Mouse (Mus musculus) ES-E14 (cell line): ENCODE data around the gene BC003965. TPM values are rescaled to one million over a fixed set of nuclear protein-coding genes. Genes with fewer than 3 reads are reported as not detected.
"Not testable (repeated sequence)": the region's sequence is repeated elsewhere in the genome, so short reads cannot be mapped to it uniquely, and the experiment has no call there.

Experiments
- DNase-seq: peaks from one replicate; pipeline ENCODE4 v3.0.0-alpha.2; 2013; ENCODE audit warnings: low read depth, low spot score
- H3K27ac ChIP-seq: 2 replicates; pipeline ENCODE4 v1.5.1; 2012; ENCODE audit warnings: low read depth, mild to moderate bottlenecking, low read length, moderate library complexity, mixed read lengths; ENCODE audit not compliant: poor library complexity, insufficient read depth, severe bottlenecking
- H3K36me3 ChIP-seq: 2 replicates; pipeline ENCODE4 v1.6.1; 2012; ENCODE audit warnings: mild to moderate bottlenecking, low read length, moderate library complexity, mixed read lengths; ENCODE audit not compliant: control insufficient read depth, poor library complexity, insufficient read depth, severe bottlenecking
- H3K4me1 ChIP-seq, 2 experiments: fragments of 150-350 bp in 1 of 2; sonication (generic) in 1 of 2; 2 replicates each; pipeline ENCODE4 v1.6.1; 2012; ENCODE audit warnings: low read length in 2 of 2, mild to moderate bottlenecking in 1 of 2, mixed read lengths in 1 of 2; ENCODE audit not compliant: control insufficient read depth in 2 of 2, insufficient read depth in 2 of 2, poor library complexity in 1 of 2
- H3K4me3 ChIP-seq, 2 experiments: fragments of 150-350 bp in 1 of 2; sonication (generic) in 1 of 2; 2 replicates each; pipeline ENCODE4 v1.5.1; 2012; ENCODE audit warnings: low read length in 2 of 2, low read depth in 1 of 2, mild to moderate bottlenecking in 1 of 2, mixed read lengths in 1 of 2; ENCODE audit not compliant: insufficient read depth in 1 of 2, poor library complexity in 1 of 2, severe bottlenecking in 1 of 2
- H3K9ac ChIP-seq: 2 replicates; pipeline ENCODE4 v1.6.1; 2012; ENCODE audit warnings: low read depth, mild to moderate bottlenecking, low read length, mixed read lengths; ENCODE audit not compliant: poor library complexity, insufficient read depth, severe bottlenecking
- H3K9me3 ChIP-seq: fragments of 150-350 bp; sonication (generic); 2 replicates; pipeline ENCODE4 v1.6.1; 2012; ENCODE audit warnings: low read depth, mild to moderate bottlenecking, low read length; ENCODE audit not compliant: control insufficient read depth, insufficient read depth
- CHD2 ChIP-seq: IDR thresholded peaks from 2 replicates; pipeline ENCODE4 v1.6.1; 2014; ENCODE audit warnings: mild to moderate bottlenecking, low read depth, low read length, inconsistent platforms
- HCFC1 ChIP-seq: IDR thresholded peaks from 2 replicates; pipeline ENCODE4 v1.6.1; 2012; ENCODE audit warnings: low read length, inconsistent platforms, borderline replicate concordance; ENCODE audit not compliant: insufficient read depth
- MAFK ChIP-seq: IDR thresholded peaks from 2 replicates; pipeline ENCODE4 v1.6.1; 2014; ENCODE audit warnings: mild to moderate bottlenecking, low read depth, low read length, inconsistent platforms; ENCODE audit not compliant: insufficient read depth
- ZC3H11A ChIP-seq: IDR thresholded peaks from 2 replicates; pipeline ENCODE4 v1.6.1; 2012; ENCODE audit warnings: low read depth, mild to moderate bottlenecking, inconsistent platforms, low read length, borderline replicate concordance
- ZNF384 ChIP-seq: IDR thresholded peaks from 2 replicates; pipeline ENCODE4 v1.6.1; 2012; ENCODE audit warnings: low read depth, low read length, inconsistent platforms
- in situ Hi-C, 2 experiments: fragments of 600-800 bp; cut with MboI; formaldehyde crosslinking; loops; one replicate each; pipeline ENCODE4 v1.15.1; 2025; ENCODE audit warnings: low sequenced_read_pairs in 2 of 2, inconsistent platforms in 1 of 2; ENCODE audit not compliant: unreplicated experiment in 2 of 2
- total RNA-seq: library from RNA; depleted of rRNA; stranded (reverse); fragments of 300-350 nt; gene quantifications from 2 replicates; pipeline ENCODE4 v1.2.3, GENCODE M21; 2012

Gene BC003965
- total RNA-seq, 1 experiment = 22.8 TPM

DNA sequence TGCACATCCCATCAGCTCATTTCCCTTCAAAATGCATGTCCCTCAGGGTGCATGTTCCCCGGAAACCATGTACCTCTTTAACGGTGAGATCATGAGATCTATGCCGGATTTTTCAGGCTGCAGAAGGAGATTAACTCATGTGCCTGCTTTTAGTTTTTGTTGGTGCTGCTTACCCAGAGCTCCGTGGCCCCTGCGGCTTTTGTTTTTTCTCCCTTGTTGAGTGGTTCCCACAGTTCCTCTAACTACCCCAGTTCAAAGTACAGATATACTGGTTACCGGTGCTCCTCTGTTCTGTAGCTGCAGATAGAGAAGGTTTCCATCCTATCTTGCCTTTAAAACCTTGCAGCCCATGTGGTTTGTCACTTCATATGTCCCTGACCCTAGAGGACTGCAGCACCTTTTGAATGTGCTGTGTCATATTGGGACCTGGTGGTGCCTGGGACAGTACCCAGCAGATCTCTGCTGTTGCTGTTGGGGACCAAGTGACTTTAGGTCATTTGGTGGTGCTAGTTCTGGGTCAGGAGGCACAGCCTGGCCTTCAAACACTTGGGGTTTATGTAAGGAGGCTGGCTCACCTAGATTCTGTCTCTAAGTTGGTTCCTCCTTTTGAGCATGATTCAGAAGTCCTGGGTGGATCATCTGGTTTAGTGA lies 38.7 kb downstream of the BC003965 start:
- H3K4me3 ChIP-seq = peak overlapping the region; percentile 23 to 40
- H3K9ac ChIP-seq = peak overlapping the region; percentile 55
- peaks cover 7% of the 10 kb centered on the region; the same call in 1 of the 2 replicates for H3K36me3 ChIP-seq

DNA sequence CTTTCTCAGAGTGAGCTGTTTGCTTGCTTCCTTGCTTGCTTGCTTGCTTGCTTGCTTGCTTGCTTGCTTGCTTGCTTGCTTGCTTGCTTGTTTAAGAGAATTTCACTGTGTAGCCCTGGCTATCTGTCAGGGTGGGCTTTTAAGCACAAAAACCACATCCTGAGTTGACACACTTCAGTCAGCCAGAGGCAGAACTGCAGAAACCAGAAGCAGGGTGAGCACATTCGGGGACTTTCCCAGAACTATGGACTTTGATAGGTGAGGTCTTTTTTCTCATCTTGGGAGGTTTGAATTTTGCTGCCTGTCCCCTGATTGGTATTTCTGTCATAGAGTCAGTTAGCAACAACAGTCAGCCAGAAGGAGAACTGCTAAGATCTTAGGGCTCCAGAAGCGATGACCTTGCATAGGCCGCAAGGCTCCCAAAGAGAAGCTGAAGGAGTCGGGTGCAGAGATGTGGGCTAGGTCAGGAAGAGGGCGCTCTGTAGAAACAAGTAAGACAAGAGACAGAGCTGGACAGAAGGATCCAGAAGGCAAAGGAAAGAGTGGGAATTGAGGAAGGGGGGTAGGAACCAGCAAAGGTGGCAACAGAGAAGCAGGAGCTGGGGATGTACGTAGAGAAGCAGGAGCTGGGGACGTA lies 40.4 kb downstream of the BC003965 start:
- H3K4me1 ChIP-seq = peaks cover 2 to 8% of the 10 kb centered on the region in 2 experiments; a peak in 1 of 4 replicates
- TF ChIP-seq ZNF384 (no peak), CHD2 (no peak), MAFK (no peak), HCFC1 (no peak), ZC3H11A (no peak)
- peaks cover 11% of the 10 kb centered on the region; the same call in 1 of the 2 replicates for H3K36me3 ChIP-seq
- H3K27ac ChIP-seq = no peak overlapping the region
- H3K9ac ChIP-seq = no peak overlapping the region
- in situ Hi-C loops = no loop called here
- no peak overlapping the region for H3K4me3 ChIP-seq
- H3K9me3 ChIP-seq = no peaks in the 10 kb centered on the region
- DNase-seq = no peak

More for the DNA sequence above, 38.7 kb downstream of the BC003965 start:
- peaks cover 2 to 8% of the 10 kb centered on the region in 2 experiments; a peak in 1 of 4 replicates for H3K4me1 ChIP-seq
- in situ Hi-C loops = no loop called here
- no peak for DNase-seq
- TF ChIP-seq MAFK = no peak
- no peak for TF ChIP-seq ZNF384
- no peak for TF ChIP-seq HCFC1
- no peak for TF ChIP-seq CHD2
- TF ChIP-seq ZC3H11A = no peak
- H3K27ac ChIP-seq = no peak overlapping the region
- H3K9me3 ChIP-seq = no peaks in the 10 kb centered on the region

GRCm38 (mm10) chr17:25225659-25226058 lies 41.3 kb downstream of the BC003965 start:
- no peak overlapping the region for H3K4me3 ChIP-seq

DNA sequence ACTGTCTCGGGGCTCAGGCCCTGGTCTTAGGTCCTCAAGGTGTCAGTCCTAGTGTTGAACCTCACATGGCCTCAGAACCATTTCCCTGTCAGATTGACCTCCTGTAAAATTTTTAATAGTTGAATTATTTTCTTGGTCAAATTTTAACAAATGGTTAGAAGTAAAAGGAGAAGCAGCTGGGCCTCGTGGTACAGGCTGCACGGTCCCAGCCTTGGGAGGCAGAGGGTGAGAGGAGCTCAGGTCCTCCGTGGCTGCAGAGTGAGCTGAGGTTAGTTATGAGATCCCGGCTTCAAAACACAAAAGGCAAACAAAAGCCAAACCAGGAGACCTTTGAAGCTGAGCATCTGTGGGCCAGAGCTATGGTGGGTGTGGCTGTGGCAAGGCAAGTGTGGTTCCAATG lies 43.6 kb downstream of the BC003965 start:
- in situ Hi-C loops = no loop called here
- peaks cover 25% of the 10 kb centered on the region for H3K36me3 ChIP-seq

More at GRCm38 (mm10) chr17:25225659-25226058, 41.3 kb downstream of the BC003965 start:
- no peak overlapping the region for H3K27ac ChIP-seq
- no peaks in the 10 kb centered on the region for H3K9me3 ChIP-seq
- peaks cover 2 to 8% of the 10 kb centered on the region in 2 experiments; a peak in 1 of 4 replicates for H3K4me1 ChIP-seq
- H3K9ac ChIP-seq = no peak overlapping the region
- TF ChIP-seq CHD2 (no peak), ZC3H11A (no peak), ZNF384 (no peak), MAFK (no peak), HCFC1 (no peak)
- H3K36me3 ChIP-seq = peaks cover 16% of the 10 kb centered on the region
- DNase-seq = no peak
- in situ Hi-C loops = no loop called here

DNA sequence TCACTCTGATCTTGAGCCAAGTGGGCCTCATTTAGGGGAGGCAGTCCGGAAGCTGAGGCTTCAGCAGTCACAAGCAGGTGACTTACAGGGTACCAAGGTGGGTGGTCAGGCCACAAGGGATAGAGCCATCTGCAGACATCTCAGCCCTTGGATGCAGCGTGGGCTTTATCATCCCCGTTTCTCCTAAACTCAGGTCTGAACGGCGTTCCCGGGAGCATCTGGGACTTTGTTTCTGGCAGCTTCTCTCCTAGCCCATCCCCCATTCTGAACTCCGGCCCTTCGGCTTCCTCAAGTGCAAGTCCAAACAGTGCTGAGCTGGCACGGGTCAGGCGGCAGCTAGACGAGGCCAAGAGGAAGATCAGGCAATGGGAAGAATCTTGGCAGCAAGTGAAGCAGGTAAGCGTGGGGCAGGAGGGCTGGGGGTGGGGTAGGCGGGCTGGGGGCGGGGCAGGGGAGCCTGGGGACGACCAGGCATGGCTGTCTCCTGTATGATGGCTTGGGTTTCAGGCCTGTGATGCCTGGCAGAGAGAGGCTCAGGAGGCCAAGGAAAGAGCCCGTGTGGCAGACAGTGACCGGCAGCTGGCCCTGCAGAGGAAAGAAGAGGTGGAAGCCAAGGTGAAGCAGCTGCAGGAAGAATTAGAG lies 45.8 kb downstream of the BC003965 start:
- DNase-seq, in situ Hi-C loops: not testable (repeated sequence)
- peaks cover 29% of the 10 kb centered on the region for H3K36me3 ChIP-seq

More for the DNA sequence above, 43.6 kb downstream of the BC003965 start:
- no peaks in the 10 kb centered on the region for H3K9me3 ChIP-seq
- no peak for DNase-seq
- peaks cover 0 to 4% of the 10 kb centered on the region in 2 experiments; a peak in 1 of 4 replicates for H3K4me1 ChIP-seq
- H3K9ac ChIP-seq = no peak overlapping the region
- no peak overlapping the region for H3K27ac ChIP-seq
- no peak overlapping the region for H3K4me3 ChIP-seq
- no peak for TF ChIP-seq ZNF384
- TF ChIP-seq MAFK = no peak
- TF ChIP-seq ZC3H11A = no peak
- TF ChIP-seq HCFC1 = no peak
- no peak for TF ChIP-seq CHD2

More for the DNA sequence above, 45.8 kb downstream of the BC003965 start:
- H3K4me1 ChIP-seq, H3K9me3 ChIP-seq, H3K4me3 ChIP-seq, H3K9ac ChIP-seq, H3K27ac ChIP-seq: not testable (repeated sequence)
